Mouse (Mus musculus): ENCODE results near the gene Sgsm1. TPM values are rescaled to one million over a fixed set of nuclear protein-coding genes. Genes with fewer than 3 reads are reported as not detected.

Gene Sgsm1
- polyA plus RNA-seq, 1 experiment from 2014 or later = 3.7 TPM

DNA sequence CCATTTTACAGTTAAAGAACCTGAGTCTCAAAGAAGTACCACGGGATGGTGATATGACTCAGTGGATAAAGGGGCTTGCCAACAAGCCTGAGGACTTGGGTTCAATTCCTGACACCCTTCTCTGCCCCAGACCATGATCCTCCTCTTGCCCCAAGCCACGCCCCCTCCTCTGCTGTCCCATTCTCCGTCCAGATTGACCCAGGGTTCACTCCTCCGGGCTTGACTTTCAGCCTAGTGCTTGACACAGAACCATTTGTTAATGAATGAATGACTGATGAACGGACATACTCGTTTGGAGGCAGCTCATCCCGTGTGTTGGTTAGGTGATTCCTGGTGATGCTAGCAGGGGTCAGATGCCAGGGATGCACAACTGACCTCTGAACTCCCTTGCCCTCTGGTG lies 90.7 kb downstream of the Sgsm1 start:
- no peak for TF ChIP-seq CTCF (IDR thresholded peaks at IDR 0.05; ENCODE audit: low read depth)
- WGBS = 39% methylated on average over 7 of the region's 7 CpGs
- DNase-seq (ENCODE audit: low spot score) (no peak), ATAC-seq (replicated peaks; ENCODE audit: low FRiP score, low read depth) (peak; percentile 11; the same call in 1 of the 2 replicates)
- peak overlapping the region; percentile 74; the same call in 1 of the 2 replicates for H3K4me3 ChIP-seq (replicated peaks; ENCODE audit: low read depth, low read length)
- H3K36me3 ChIP-seq (ENCODE audit: insufficient read depth, low read length) = no peaks in the 10 kb centered on the region
- H3K9ac ChIP-seq (ENCODE audit: low read depth, low read length) = peak overlapping the region; percentile 82; the same call in 1 of the 2 replicates
- H3K9me3 ChIP-seq (replicated peaks; ENCODE audit: low read length) = no peaks in the 10 kb centered on the region
- H3K4me1 ChIP-seq (replicated peaks; ENCODE audit: insufficient read depth, low read length) = peaks cover 17% of the 10 kb centered on the region; the same call in 1 of the 2 replicates
- H3K4me2 ChIP-seq (ENCODE audit: low read length) = peak overlapping the region; percentile 98
- H3K27me3 ChIP-seq (ENCODE audit: insufficient read depth, low read length) = no peaks in the 10 kb centered on the region
- 0 out of 2 replicates have a peak overlapping the region, but pooled peaks have one; percentile 9 for H3K27ac ChIP-seq

DNA sequence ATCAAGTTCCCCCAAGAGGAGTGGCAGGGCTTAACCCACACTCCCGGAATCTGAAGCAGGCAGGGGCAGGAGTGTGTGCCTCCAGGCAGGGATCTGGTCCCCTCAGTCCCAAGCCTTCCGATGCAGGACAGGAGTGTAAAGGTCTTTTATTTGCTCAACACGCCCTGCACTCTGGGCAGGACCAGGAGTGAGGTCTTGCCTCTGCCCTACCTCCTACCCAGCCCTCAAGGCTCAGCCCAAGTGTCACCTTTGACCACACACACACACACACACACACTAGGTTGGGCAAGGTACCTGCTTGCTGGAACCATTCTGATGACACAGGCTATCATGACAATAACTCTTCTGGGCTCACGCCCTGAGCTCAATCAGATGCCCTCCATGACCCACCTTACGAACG lies 91.1 kb downstream of the Sgsm1 start:
- no peak for DNase-seq (ENCODE audit: low spot score)
- Histone ChIP-seq H3K4me3 (replicated peaks; ENCODE audit: low read depth, low read length) (no peak overlapping the region), H3K4me2 (ENCODE audit: low read length) (peak overlapping the region; percentile 98; the same call in 1 of the 2 replicates), H3K27me3 (ENCODE audit: insufficient read depth, low read length) (no peaks in the 10 kb centered on the region), H3K9me3 (replicated peaks; ENCODE audit: low read length) (no peaks in the 10 kb centered on the region), H3K27ac (peak overlapping the region; percentile 9; the same call in 1 of the 2 replicates), H3K36me3 (ENCODE audit: insufficient read depth, low read length) (no peaks in the 10 kb centered on the region), H3K9ac (ENCODE audit: low read depth, low read length) (no peak overlapping the region), H3K4me1 (replicated peaks; ENCODE audit: insufficient read depth, low read length) (peaks cover 17% of the 10 kb centered on the region; the same call in 1 of the 2 replicates)
- 0 out of 2 replicates have a peak, but pooled peaks have one; percentile 27 for ATAC-seq (replicated peaks; ENCODE audit: low FRiP score, low read depth)
- no peak for TF ChIP-seq CTCF (IDR thresholded peaks at IDR 0.05; ENCODE audit: low read depth)
- WGBS = 65% methylated on average over 6 of the region's 6 CpGs

DNA sequence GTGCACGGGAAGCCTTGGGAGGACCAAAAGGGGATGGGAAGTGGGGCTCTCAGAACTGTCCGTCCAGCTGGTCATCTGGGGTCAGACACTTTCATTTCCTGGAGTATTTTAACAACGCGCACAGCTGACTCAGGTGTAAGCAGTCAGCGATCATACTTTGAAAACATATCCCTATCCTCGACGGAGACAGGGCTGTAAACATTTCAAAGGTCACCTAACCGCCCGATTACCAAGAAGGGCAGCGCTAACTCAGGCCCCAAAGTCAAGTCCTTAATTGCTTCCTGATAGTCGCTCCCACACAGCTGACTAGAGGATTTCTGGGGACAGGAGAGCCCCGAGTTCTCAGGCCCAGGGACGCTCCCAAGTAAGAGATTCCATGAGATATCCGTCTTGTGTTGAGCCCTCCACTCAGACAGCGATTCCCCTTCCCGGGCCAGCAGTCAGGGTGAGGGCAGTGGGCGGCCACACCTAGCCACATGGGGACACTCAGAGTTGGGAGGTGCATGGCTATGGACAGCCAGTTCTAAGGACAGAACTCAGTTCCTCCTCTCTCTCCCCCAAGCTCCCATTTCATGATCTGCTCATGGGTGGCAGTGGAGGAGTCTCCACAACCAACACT lies 91.9 kb downstream of the Sgsm1 start:
- H3K4me3 ChIP-seq (replicated peaks; ENCODE audit: low read depth, low read length) = no peak overlapping the region
- peak overlapping the region; percentile 9; the same call in 1 of the 2 replicates for H3K27ac ChIP-seq
- DNase-seq (ENCODE audit: low spot score) (peak; percentile 21), ATAC-seq (replicated peaks; ENCODE audit: low FRiP score, low read depth) (no peak)
- no peaks in the 10 kb centered on the region for H3K36me3 ChIP-seq (ENCODE audit: insufficient read depth, low read length)
- no peak for TF ChIP-seq CTCF (IDR thresholded peaks at IDR 0.05; ENCODE audit: low read depth)
- WGBS = 26% methylated on average over 17 of the region's 17 CpGs
- peak overlapping the region; percentile 98; the same call in 1 of the 2 replicates for H3K4me2 ChIP-seq (ENCODE audit: low read length)
- no peak overlapping the region for H3K9ac ChIP-seq (ENCODE audit: low read depth, low read length)
- H3K9me3 ChIP-seq (replicated peaks; ENCODE audit: low read length) = no peaks in the 10 kb centered on the region
- H3K27me3 ChIP-seq (ENCODE audit: insufficient read depth, low read length) = no peaks in the 10 kb centered on the region
- H3K4me1 ChIP-seq (replicated peaks; ENCODE audit: insufficient read depth, low read length) = peaks cover 20% of the 10 kb centered on the region; the same call in 1 of the 2 replicates

DNA sequence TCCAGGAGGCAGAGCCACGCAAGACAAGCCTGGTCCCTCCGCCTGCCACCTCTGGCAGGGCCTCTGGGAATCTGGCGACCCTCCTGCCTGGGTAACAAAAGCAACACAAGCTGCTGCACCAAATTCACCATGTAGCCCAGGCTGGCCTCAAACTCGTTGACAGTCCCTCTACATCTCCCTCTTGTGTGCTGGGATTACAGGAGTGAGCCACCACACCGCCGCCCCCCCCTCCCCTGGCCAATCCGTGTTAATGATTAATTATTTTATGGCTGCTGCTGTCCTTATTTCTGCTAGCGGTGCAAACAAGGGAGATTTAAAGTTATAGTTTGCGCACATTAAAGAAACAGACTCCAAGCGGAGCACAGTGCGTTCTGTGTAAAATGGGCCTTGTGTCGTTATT lies 93.5 kb downstream of the Sgsm1 start:
- H3K27me3 ChIP-seq (ENCODE audit: insufficient read depth, low read length) = no peaks in the 10 kb centered on the region
- no peak overlapping the region for H3K9ac ChIP-seq (ENCODE audit: low read depth, low read length)
- no peak overlapping the region for H3K4me3 ChIP-seq (replicated peaks; ENCODE audit: low read depth, low read length)
- no peaks in the 10 kb centered on the region for H3K36me3 ChIP-seq (ENCODE audit: insufficient read depth, low read length)
- DNase-seq (ENCODE audit: low spot score) (peak; percentile 40), ATAC-seq (replicated peaks; ENCODE audit: low FRiP score, low read depth) (no peak)
- no peak overlapping the region for H3K4me2 ChIP-seq (ENCODE audit: low read length)
- H3K9me3 ChIP-seq (replicated peaks; ENCODE audit: low read length) = no peaks in the 10 kb centered on the region
- TF ChIP-seq CTCF (IDR thresholded peaks at IDR 0.05; ENCODE audit: low read depth) = no peak
- H3K27ac ChIP-seq = peak overlapping the region; percentile 72
- peaks cover 24% of the 10 kb centered on the region; the same call in 1 of the 2 replicates for H3K4me1 ChIP-seq (replicated peaks; ENCODE audit: insufficient read depth, low read length)
- WGBS = 49% methylated on average over 12 of the region's 12 CpGs

DNA sequence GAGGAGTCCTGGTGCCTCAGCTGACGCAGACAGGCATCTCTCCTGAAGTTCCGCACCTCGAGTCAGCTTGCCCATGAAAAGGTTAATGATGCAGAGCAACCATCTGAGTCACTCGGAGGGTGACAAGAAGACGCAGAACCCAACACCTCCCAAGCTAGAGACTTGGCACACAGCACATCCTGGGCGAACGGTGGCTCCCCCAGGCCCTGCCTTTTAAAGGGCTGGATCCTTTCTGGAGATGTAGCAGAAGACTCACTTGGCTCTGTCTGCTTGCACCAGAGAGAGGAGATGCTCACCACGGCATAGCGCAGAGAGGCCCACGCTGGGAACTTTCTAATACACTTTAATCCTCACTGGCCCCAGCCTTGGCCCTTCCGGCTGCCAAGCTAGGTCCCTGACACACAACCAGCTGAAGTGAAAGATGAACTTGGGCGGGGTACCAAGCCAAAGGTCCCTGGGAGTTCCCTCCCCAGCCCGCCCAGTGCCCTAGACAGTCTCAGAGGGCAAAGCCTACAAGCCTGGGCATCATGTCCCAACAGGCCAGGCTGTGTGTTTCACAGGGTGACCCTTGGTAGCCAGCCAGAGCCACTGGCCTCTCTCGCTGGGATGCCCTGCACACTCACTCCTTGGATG lies 94.1 kb downstream of the Sgsm1 start:
- peak; percentile 41 for DNase-seq (ENCODE audit: low spot score)

DNA sequence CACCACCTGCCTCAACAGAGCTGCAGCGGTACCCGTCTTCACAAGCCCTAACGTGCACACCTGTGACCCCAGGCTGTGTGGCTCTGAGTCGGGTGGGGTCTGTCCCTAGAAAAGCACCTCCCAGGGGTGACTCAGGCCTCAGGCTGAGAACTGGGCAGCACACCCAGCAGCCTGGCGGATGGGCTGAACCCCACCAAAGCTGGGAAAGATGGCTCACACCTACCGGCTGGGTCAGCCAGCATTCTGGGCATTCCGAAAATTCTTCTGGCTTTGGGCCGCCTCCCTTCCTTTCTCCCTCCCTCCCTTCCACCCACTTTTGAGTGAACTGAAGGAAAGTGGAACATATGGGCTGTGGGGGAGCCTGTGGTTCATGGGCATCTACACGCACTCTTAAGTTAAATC lies 95.0 kb downstream of the Sgsm1 start:
- H3K27ac ChIP-seq = no peak overlapping the region
- ATAC-seq (replicated peaks; ENCODE audit: low FRiP score, low read depth) (no peak), DNase-seq (ENCODE audit: low spot score) (no peak)
- H3K36me3 ChIP-seq (ENCODE audit: insufficient read depth, low read length) = no peaks in the 10 kb centered on the region
- WGBS = 67% methylated on average over 9 of the region's 9 CpGs
- H3K9me3 ChIP-seq (replicated peaks; ENCODE audit: low read length) = no peaks in the 10 kb centered on the region
- TF ChIP-seq CTCF (IDR thresholded peaks at IDR 0.05; ENCODE audit: low read depth) = no peak
- no peak overlapping the region for H3K4me3 ChIP-seq (replicated peaks; ENCODE audit: low read depth, low read length)
- H3K4me1 ChIP-seq (replicated peaks; ENCODE audit: insufficient read depth, low read length) = peaks cover 26% of the 10 kb centered on the region; the same call in 1 of the 2 replicates
- H3K27me3 ChIP-seq (ENCODE audit: insufficient read depth, low read length) = no peaks in the 10 kb centered on the region
- H3K4me2 ChIP-seq (ENCODE audit: low read length) = no peak overlapping the region
- H3K9ac ChIP-seq (ENCODE audit: low read depth, low read length) = no peak overlapping the region

More for the DNA sequence above, 94.1 kb downstream of the Sgsm1 start:
- no peaks in the 10 kb centered on the region for H3K27me3 ChIP-seq (ENCODE audit: insufficient read depth, low read length)
- no peak overlapping the region for H3K9ac ChIP-seq (ENCODE audit: low read depth, low read length)
- H3K4me2 ChIP-seq (ENCODE audit: low read length) = no peak overlapping the region
- no peaks in the 10 kb centered on the region for H3K36me3 ChIP-seq (ENCODE audit: insufficient read depth, low read length)
- no peak overlapping the region for H3K4me3 ChIP-seq (replicated peaks; ENCODE audit: low read depth, low read length)
- peak overlapping the region; percentile 72 for H3K27ac ChIP-seq
- ATAC-seq (replicated peaks; ENCODE audit: low FRiP score, low read depth) = no peak
- peaks cover 26% of the 10 kb centered on the region; the same call in 1 of the 2 replicates for H3K4me1 ChIP-seq (replicated peaks; ENCODE audit: insufficient read depth, low read length)
- no peak for TF ChIP-seq CTCF (IDR thresholded peaks at IDR 0.05; ENCODE audit: low read depth)
- 35% methylated on average over 14 of the region's 14 CpGs for WGBS
- no peaks in the 10 kb centered on the region for H3K9me3 ChIP-seq (replicated peaks; ENCODE audit: low read length)

All from kidney, postnatal 0 days (tissue).